Mouse (Mus musculus): ENCODE data around the gene Gm5141.
"Not testable (repeated sequence)": the region's sequence is repeated elsewhere in the genome, so short reads cannot be mapped to it uniquely, and the experiment has no call there.

The Gm5141 gene

DNA sequence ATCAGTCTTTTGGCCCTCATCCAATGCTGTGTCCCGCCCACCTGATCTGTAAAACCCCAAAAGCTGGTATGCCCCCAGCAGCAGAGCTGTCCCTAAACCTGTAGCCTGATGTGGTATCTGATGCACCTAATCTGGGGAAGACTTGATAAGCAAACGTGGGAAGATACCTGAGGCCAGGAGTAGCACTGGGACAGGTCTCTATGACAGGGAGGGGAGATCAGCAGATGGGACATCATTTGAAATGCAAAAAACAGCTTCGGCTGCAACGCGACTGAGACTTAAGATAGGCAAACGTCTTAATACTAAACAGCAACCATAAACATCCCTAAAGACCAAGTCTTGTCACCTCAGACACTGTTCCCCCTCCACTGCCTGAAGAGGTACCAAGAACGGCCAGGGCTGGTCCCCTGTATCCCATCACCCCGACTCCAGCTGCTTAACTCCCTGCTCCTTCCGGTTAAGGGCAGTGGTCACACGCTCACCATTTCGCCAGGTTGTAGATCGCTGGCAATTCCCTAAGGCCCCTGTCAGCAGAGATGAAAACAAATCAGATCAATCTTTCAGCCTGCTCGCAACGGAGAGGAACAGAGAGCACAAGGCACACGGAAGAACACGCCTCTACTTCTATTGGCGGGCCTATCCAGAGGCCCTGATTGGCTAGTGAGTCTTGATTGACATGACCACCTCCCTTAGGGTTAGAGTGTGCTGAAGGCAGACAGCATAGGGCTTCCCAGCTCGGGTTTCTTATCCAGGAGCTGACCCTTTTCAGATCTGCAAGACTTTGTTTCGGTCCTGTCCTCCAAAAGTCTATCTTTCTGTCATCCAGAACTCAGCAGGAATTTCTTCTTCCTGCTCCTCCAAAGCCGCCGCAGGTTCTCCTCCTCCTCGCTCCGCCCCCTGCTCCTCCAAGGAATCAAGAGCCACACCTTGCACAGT is at the start of gene Gm5141:
TSS of gene Gm5141 (minus strand) at position 610 of the 936 bp plus-strand sequence.
- DNase-seq = peak; percentile 50

DNA sequence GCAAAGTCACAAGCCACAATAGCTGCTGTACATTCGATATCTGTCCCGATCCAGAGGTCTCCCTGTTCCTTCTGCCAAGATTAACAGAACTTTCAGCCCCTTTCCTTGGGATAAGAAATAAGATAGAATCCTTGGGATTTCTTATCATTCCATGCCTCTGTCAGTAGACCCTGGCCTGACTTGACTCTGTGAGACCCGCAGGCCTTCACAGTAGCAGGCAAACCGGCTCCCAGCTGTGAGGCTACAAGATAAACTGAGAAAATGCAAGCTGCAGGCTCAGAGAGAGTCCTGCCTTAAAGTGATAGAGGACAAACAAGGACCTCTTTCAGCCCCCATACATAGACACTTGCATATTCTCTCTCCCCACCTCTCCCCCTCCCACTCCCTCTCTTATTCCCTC is 47.7 kb upstream of the Gm5141 start:
- DNase-seq = no peak

DNA sequence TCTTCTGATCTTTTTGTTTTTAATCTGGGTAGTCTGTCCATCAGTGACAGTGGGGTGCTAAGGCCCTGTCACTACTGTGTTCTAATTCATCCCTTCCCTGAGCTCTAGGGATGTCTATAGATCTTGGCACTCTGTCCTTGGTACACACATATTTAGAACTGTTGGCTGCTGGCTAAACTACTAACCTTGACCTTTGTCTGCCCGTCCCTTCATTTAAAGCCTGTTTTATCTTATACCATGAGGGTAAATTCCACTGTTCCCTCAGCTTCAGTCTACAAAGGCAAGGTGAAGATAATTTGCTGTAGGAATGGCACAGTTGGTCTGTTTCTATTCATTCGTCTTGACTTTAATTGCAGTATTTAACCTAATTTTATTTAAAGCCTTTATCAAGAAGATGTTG is 46.6 kb upstream of the Gm5141 start:
- no peak for DNase-seq

DNA sequence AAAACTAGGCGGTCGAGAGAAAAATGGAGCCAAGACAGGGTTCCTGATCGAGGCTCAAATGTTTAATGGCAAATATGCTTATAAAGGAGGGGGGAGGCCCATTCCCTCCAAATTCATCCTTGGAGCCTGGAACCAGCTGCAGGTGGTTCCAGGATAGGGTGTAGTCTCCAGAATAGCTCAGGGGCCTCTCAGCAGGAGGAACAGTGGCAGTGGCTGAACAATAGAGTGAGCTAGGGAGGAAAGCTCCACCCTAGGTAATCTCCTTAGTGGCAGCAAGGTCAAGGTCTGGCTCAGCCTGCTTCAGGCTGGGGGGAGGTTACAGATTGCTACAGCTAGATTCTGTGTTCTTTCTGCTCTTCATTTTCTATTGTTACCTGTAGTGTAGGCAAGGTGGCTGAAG is 30.1 kb upstream of the Gm5141 start:
- DNase-seq = not testable (repeated sequence)

DNA sequence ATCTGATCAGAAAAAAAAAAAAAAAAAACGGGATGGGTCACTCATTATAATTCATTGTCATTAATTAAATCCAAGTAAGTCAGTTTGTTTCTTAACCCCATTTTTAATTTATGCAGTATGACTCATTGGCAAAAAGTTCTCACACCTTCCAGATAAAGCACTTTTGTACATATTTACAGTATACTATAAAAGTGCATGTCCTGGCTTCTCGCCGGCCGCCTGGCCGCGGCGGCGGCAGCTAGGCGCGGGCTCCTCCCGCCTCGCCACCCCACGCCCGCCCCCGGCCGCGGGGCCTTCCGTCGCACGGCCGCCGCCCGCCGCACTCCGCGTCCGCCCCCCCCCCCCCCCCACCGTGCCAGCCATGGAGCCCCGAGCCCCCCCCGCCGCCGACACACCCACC is 27.1 kb upstream of the Gm5141 start:
- DNase-seq = no peak

DNA sequence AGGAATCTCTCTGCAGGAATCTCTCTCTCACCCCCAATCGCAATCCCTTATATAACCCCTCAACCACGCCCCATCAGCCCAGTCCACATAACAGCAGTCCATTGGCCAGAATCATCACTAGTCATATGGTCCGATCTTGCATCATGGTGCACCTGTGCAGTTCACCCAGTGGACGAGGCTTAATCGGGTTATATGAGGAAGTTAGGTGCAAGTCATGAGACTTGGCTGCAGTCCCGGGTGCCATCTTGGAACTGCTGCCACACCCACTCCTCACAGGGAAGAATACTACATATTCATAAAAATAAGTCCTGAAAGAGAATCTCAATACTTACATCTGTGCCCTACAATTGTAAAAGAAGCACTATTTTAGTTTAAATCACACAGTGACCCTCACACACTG is 22.4 kb upstream of the Gm5141 start:
- DNase-seq = not testable (repeated sequence)

DNA sequence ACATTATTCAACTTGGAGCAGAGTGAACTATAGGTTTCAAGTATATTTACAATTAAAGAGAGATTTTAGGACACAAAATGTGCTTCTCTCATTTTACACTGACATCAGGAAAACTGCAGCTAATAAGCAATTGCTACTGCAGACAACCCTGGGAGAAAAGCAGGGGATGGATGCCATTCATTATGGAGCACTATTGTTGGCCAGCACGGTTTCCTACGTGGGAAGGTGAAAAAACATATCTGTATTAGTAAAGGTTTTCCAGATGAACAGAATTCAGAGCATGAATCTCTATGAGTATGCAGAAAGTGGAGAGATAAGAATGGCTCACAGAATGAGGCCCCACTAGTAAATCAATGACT is 506 bp upstream of the Gm5141 start:
- DNase-seq = not testable (repeated sequence)

DNA sequence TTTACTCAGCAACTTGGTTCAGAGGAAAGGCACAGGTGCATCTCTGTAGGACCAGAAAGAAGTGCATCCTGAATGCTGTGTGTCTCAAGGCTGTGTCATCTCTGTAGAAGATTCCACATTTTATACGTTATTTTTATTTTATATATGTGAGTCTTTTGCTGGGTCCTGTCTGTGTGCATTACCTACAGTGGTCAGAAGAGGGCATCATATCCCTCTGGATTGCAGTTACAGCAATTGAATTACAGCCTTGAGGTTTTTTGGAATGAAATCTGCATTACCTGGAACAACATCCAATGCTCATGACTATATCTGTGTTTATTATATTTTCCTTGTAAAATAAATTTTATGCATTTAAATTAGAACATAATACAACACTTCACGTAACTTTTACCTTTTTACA is 21.8 kb downstream of the Gm5141 start:
- peak; percentile 13 for DNase-seq

DNA sequence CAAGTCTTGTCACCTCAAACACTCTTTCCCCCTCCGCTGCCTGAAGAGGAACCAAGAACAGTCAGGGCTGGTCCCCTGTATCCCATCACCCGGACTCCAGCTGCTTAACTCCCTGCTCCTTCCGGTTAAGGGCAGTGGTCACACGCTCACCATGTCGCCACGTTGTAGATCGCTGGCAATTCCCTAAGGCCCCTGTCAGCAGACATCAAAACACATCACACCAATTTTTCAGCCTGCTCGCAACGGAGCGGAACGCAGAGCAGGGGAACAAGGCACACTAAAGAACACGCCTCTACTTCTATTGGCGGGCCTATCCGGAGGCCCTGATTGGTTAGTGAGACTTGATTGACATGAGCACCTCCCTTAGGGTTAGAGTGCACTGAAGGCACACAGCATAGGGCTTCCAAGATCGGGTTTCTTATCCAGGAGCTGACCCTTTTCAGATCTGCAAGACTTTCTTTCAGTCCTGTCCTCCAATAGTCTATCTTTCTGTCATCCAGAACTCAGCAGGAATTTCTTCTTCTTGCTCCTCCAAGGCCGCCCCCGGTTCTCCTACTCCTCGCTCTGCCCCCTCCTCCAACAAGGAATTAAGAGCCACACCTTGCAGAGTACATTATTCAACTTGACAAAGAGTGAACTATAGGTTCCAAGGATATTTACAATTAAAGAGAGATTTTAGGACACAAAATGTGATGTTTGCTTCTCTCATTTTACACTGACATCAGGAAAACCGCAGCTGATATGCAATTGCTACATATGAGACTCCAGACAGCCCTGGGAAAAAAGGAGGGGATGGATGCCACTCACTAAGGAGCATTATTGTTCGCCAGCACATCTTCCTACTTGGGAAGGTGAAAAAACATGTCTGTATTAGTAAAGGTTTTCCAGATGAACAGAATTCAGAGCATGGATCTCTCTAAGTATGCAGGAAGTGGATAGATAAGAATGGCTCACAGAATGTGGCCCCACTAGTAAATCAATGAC is 24.9 kb downstream of the Gm5141 start, which contains the start of gene Platr25:
TSS of gene Platr25 (minus strand) at position 278 of the 984 bp plus-strand sequence.
- DNase-seq = peak; percentile 69

DNA sequence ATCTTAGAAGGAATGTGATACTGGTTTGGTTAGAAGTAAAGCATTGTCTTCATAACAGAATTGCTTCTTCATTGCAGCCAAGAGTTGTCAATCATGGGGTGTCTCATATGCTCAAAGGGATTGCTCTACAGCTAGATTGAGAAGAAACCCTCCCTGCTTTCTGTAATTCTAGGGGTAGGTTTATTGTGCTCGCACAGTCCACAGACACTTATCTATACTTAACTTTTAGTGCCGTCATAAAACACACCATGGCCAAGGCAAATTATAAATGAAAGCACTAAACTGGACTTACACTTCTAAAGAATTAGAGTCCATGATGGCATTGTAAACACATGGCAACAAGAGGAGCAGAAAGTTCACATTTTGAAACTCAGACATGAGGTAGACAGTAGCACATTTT is 52.3 kb downstream of the Gm5141 start:
- no peak for DNase-seq
